Mouse (Mus musculus) liver, adult 2 months (tissue): ENCODE data around the gene Mcat.

Experiments
- CTCF ChIP-seq: fragments of 200-500 bp; IDR thresholded peaks from 2 replicates; pipeline ENCODE4 v1.5.1; 2011; ENCODE audit warnings: low read depth, low read length, control low read depth
- POLR2A ChIP-seq: fragments of 200-500 bp; IDR thresholded peaks from 2 replicates; pipeline ENCODE4 v1.6.1; 2011; ENCODE audit warnings: low read length, control low read depth; ENCODE audit not compliant: insufficient read depth; ENCODE audit errors: extremely low read depth

DNA sequence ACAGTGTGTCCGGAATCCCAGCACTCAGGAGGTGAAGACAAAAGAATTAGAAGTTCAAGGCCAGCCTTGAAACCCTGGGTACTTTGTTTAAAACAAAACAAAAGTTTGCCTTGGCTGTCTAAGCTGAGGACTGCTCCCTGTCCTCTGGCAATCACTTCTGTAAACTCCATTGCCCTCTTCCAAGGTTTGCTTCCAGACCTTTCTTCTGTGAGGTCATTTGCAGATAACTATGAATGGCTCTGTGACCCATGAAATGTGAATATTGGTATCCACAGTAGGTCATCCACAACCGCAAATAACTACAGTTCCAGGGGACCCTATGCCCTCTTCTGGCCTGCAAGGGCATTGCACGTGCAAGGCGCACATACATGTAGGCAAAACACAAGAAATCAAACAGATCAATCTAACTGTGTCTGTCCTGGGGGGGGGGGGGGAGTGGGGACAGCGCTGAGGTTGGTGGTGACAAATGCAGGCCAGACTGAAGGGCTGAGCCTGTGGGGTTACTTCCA lies 31.6 kb downstream of the Mcat start:
- TF ChIP-seq CTCF (peak; percentile 86), POLR2A (no peak)
